Mouse (Mus musculus): ENCODE data around the gene Cul4a. TPM values are rescaled to one million over a fixed set of nuclear protein-coding genes. Genes with fewer than 3 reads are reported as not detected.
A peak's percentile ranks its signal among the peaks of the same experiment; 100 is the strongest.

The Cul4a gene
- polyA plus RNA-seq (2015; fragmentation: Nextera tagmentation; extraction: Ambion mirVana), result 47.1 and 52.6 TPM in 2 replicates

DNA sequence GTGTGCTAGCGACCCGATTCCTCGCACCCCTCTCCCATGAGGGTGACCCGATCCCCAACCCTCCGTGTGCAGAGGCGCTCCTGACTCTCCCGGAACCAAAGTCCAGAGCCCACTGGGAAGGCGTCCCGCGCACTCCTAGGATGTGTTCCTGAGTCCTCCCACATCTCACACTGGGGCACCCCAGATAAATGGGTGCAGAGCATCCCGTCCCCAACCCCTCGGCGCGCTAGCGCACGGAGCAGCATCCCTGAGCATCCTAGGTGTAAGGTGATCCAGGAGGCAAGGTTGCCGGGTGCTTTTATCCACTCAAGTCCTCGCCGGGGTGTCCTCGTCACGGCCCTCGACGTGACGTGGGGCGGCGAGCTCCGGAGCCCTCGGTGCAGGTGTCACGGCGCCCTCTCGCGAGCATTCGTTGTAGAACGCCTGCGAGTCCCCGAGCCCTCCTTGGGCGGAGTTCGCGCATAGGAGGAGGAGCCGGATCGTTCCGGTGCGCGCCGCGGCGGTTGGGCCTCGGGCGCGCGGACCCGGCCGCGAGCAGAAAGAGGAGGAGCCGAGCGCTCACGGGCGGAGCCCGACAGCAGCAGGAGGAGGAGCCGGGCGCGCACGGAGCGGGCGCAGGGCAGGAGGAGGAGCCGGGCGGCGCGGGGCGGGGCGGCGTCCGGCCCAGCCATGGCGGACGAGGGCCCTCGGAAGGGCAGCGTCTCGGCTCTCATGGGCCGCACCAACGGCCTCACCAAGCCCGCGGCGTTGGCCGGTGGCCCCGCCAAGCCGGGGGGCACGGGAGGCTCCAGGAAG is at the start of gene Cul4a, which contains the start of gene Pcid2:
Gene Cul4a, plus strand, starts transcription at position 535 of the 795 bp plus-strand sequence.
Gene Pcid2, minus strand, starts transcription at position 373 of the 795 bp plus-strand sequence.
- WGBS, result under 1% methylated on average over 69 of the region's 87 CpGs
- Histone ChIP-seq H3K4me2 (replicated peaks; ENCODE audit: low read depth) (peak within 1 kb of the TSS; percentile 93), H3K27me3 (ENCODE audit: control insufficient read depth, insufficient read depth, low read length) (no peaks in the 10 kb centered on the region), H3K36me3 (ENCODE audit: control insufficient read depth, insufficient read depth, low read length) (no peaks in the 10 kb centered on the region; the same call in 1 of the 2 replicates), H3K27ac (replicated peaks) (peak within 1 kb of the TSS; percentile 97), H3K4me3 (ENCODE audit: low read depth, low read length) (peak within 1 kb of the TSS; percentile 95), H3K4me1 (replicated peaks; ENCODE audit: control insufficient read depth, insufficient read depth) (peaks cover 3% of the 10 kb centered on the region; the same call in 1 of the 2 replicates), H3K9ac (ENCODE audit: low read length) (peak within 1 kb of the TSS; percentile 99), H3K9me3 (ENCODE audit: control insufficient read depth, low read length) (no peaks in the 10 kb centered on the region)
- ATAC-seq (ENCODE audit: low FRiP score, low TSS enrichment) (peak; percentile 96), DNase-seq (ENCODE audit: low spot score) (peak; percentile 99)
- TF ChIP-seq CTCF (IDR thresholded peaks at IDR 0.05; ENCODE audit: low read depth), result peak; percentile 82
- no peak for TF ChIP-seq EP300 (optimal IDR thresholded peaks at IDR 0.05)

DNA sequence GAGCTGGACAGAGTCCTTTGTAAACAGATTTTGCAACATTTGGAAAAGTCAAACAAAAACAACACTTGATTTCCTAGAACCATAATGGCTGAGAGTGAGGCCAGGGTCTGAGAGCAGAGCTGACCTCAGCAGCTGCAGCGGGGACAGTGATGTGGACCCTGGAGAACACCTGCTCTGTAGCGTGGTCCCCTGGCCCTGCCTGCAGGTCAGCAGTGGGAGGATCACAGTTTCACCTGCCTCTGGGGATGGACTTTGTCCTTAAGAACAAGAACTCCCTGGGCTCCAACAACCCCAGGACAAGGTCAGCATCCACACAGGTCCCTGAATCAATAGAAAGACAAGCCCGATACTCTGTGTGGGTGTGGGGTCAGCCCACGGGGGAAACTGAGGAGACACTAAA is 48.1 kb upstream of the Cul4a start:
- 64% methylated on average over 4 of the region's 4 CpGs for WGBS
- TF ChIP-seq EP300 (optimal IDR thresholded peaks at IDR 0.05), result no peak
- TF ChIP-seq CTCF (IDR thresholded peaks at IDR 0.05; ENCODE audit: low read depth), result no peak
- Histone ChIP-seq H3K9ac (ENCODE audit: low read length) (no peak overlapping the region), H3K9me3 (ENCODE audit: control insufficient read depth, low read length) (no peaks in the 10 kb centered on the region), H3K4me3 (ENCODE audit: low read depth, low read length) (no peak overlapping the region), H3K36me3 (ENCODE audit: control insufficient read depth, insufficient read depth, low read length) (no peaks in the 10 kb centered on the region), H3K4me2 (replicated peaks; ENCODE audit: low read depth) (no peak overlapping the region), H3K27me3 (ENCODE audit: control insufficient read depth, insufficient read depth, low read length) (no peaks in the 10 kb centered on the region), H3K27ac (replicated peaks) (no peak overlapping the region), H3K4me1 (replicated peaks; ENCODE audit: control insufficient read depth, insufficient read depth) (no peaks in the 10 kb centered on the region)
- no peak for DNase-seq (ENCODE audit: low spot score)
- no peak for ATAC-seq (ENCODE audit: low FRiP score, low TSS enrichment)

DNA sequence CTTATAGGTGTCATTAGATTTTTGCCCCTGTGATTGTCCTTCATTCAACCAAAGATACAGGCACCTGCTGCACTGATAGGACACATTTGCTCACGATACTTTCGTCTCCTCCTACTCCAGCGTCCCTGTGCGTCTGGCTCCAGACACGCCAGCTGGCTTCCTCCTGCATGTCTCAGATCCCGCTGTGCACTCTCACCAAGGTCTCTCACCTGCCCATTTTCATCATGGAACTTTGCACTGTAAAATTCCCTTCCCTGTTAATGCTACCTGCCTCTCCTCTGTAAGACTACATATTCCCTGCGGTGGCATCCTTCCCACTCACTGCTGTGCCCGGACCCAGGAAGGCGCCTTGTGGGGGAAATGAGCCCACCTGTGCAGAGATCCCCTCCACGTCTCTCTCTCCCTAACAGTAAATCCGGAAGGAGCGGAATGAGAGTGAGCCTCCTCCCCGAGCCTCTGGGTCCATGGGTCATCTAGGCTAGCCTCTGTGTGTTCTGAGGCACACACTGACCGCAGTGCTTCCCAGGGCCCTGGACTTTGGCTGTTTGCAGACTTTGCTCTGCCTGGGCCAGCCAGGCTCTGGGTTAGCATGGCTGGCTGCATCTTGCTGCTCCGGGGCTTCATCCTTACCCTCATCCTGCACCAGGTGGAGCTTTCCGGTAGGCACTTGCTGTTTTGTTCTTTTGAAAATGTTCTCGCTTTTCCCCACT is 44.8 kb upstream of the Cul4a start, which contains the start of gene Proz:
Gene Proz, plus strand, starts transcription at position 474 of the 710 bp plus-strand sequence.
- no peaks in the 10 kb centered on the region for H3K36me3 ChIP-seq (ENCODE audit: control insufficient read depth, insufficient read depth, low read length)
- no peak within 1 kb of the TSS for H3K9ac ChIP-seq (ENCODE audit: low read length)
- WGBS, result 58% methylated on average over 17 of the region's 17 CpGs
- no peak within 1 kb of the TSS for H3K4me3 ChIP-seq (ENCODE audit: low read depth, low read length)
- H3K27me3 ChIP-seq (ENCODE audit: control insufficient read depth, insufficient read depth, low read length), result no peaks in the 10 kb centered on the region
- DNase-seq (ENCODE audit: low spot score), result peak; percentile 73
- no peak within 1 kb of the TSS for H3K4me2 ChIP-seq (replicated peaks; ENCODE audit: low read depth)
- no peaks in the 10 kb centered on the region for H3K9me3 ChIP-seq (ENCODE audit: control insufficient read depth, low read length)
- peak; percentile 83 for ATAC-seq (ENCODE audit: low FRiP score, low TSS enrichment)
- TF ChIP-seq EP300 (optimal IDR thresholded peaks at IDR 0.05), result no peak
- no peak for TF ChIP-seq CTCF (IDR thresholded peaks at IDR 0.05; ENCODE audit: low read depth)
- no peaks in the 10 kb centered on the region for H3K4me1 ChIP-seq (replicated peaks; ENCODE audit: control insufficient read depth, insufficient read depth)
- no peak within 1 kb of the TSS for H3K27ac ChIP-seq (replicated peaks)

DNA sequence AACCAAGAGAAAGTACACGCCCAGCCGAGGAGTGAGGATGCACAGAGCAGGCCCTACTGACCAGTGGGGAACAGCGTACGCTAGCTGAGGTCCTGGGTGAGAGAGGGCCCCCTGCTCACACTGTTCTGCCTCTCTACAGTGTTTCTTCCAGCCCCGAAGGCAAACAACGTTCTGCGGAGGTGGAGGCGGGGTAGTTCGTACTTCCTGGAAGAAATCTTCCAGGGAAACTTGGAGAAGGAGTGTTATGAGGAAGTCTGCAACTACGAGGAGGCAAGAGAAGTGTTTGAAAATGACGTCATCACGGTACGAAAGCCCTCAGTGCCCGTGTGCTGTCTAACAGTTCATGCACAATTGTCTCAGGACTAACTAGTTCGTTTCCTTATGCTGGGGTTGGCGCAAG is 42.3 kb upstream of the Cul4a start:
- peak; percentile 83 for ATAC-seq (ENCODE audit: low FRiP score, low TSS enrichment)
- no peak for TF ChIP-seq EP300 (optimal IDR thresholded peaks at IDR 0.05)
- TF ChIP-seq CTCF (IDR thresholded peaks at IDR 0.05; ENCODE audit: low read depth), result no peak

DNA sequence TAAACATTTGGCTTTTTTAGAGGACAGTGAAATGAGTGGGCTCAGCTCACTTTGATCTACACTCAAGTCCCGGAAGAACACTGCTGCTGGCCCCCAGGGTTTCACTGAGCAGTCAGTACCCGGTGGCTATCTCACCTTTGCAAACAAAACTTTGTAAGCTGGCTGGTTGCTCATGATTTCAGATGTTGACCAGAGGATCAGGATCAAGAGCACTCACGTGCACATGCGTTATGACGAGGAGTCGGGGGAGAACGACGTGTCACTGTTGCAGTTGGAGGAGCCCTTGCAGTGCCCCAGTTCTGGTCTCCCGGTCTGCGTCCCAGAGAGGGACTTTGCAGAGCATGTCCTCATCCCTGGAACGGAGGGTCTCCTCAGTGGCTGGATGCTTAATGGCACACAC is 32.2 kb upstream of the Cul4a start:
- Histone ChIP-seq H3K36me3 (ENCODE audit: control insufficient read depth, insufficient read depth, low read length) (peaks cover 19% of the 10 kb centered on the region), H3K9me3 (ENCODE audit: control insufficient read depth, low read length) (no peaks in the 10 kb centered on the region), H3K9ac (ENCODE audit: low read length) (no peak overlapping the region), H3K4me2 (replicated peaks; ENCODE audit: low read depth) (no peak overlapping the region), H3K27me3 (ENCODE audit: control insufficient read depth, insufficient read depth, low read length) (no peaks in the 10 kb centered on the region), H3K4me1 (replicated peaks; ENCODE audit: control insufficient read depth, insufficient read depth) (no peaks in the 10 kb centered on the region), H3K4me3 (ENCODE audit: low read depth, low read length) (no peak overlapping the region), H3K27ac (replicated peaks) (no peak overlapping the region)
- DNase-seq (ENCODE audit: low spot score), result peak; percentile 52
- TF ChIP-seq CTCF (IDR thresholded peaks at IDR 0.05; ENCODE audit: low read depth), result no peak
- 65% methylated on average over 11 of the region's 11 CpGs for WGBS
- ATAC-seq (ENCODE audit: low FRiP score, low TSS enrichment), result peak; percentile 79

More for the DNA sequence above, 42.3 kb upstream of the Cul4a start:
- WGBS, result 48% methylated on average over 16 of the region's 16 CpGs
- Histone ChIP-seq H3K9ac (ENCODE audit: low read length) (no peak overlapping the region), H3K4me2 (replicated peaks; ENCODE audit: low read depth) (no peak overlapping the region), H3K4me3 (ENCODE audit: low read depth, low read length) (no peak overlapping the region), H3K27ac (replicated peaks) (peak overlapping the region; percentile 63; the same call in 1 of the 2 replicates), H3K27me3 (ENCODE audit: control insufficient read depth, insufficient read depth, low read length) (no peaks in the 10 kb centered on the region), H3K9me3 (ENCODE audit: control insufficient read depth, low read length) (no peaks in the 10 kb centered on the region), H3K4me1 (replicated peaks; ENCODE audit: control insufficient read depth, insufficient read depth) (no peaks in the 10 kb centered on the region), H3K36me3 (ENCODE audit: control insufficient read depth, insufficient read depth, low read length) (no peaks in the 10 kb centered on the region)
- peak; percentile 74 for DNase-seq (ENCODE audit: low spot score)

Measured in stomach, postnatal 0 days (tissue).